Mouse (Mus musculus) embryonic stem cell, embryonic (primary cell): ENCODE measurements around the gene Rtkn.

Experiments used
- CTCF ChIA-PET, 4 experiments: fragments of 300-600 bp in 2 of 4; fragments of 350-600 bp in 2 of 4; sonication (Branson Sonifier 250); formaldehyde crosslinking; loops; one replicate each; lab custom pipeline; 2022; ENCODE audit warnings: inconsistent platforms in 2 of 4; lab: Charles Lee
- POLR2A ChIA-PET, 4 experiments: fragments of 300-600 bp in 2 of 4; fragments of 350-600 bp in 2 of 4; sonication (Branson Sonifier 250); formaldehyde crosslinking; loops; one replicate each; lab custom pipeline; 2022; ENCODE audit warnings: antibody characterized with exemption in 4 of 4, inconsistent platforms in 1 of 4; lab: Charles Lee

The Rtkn gene

GRCm38 (mm10) chr6:83121863-83122710 is 13.2 kb upstream of the Rtkn start:
- POLR2A ChIA-PET = interaction anchor here (0.6 to 8.8 kb wide), 77 partner anchors 9 to 433 kb away, joined by 3 to 75 read pairs (median 5); partner anchors contain the start of genes Rtkn (in 4 of the 4), Ccdc142 (in 3 of the 4), Gm42688 (in 3 of the 4) and Mob1a (in 3 of the 4)

GRCm38 (mm10) chr6:83122961-83123360 is 12.3 kb upstream of the Rtkn start:
- POLR2A ChIA-PET = interaction anchor here in 2 of 4 experiments (0.8 to 8.8 kb wide), 13 partner anchors 10 to 52 kb away, joined by 3 to 75 read pairs (median 11); partner anchors contain the start of genes Ccdc142 (in 2 of the 2), Gm42688 (in 2 of the 2), Rtkn (in 2 of the 2) and Mrpl53 (in 1 of the 2)

More at GRCm38 (mm10) chr6:83121863-83122710, 13.2 kb upstream of the Rtkn start:
- CTCF ChIA-PET = interaction anchor here (0.8 to 2.1 kb wide), 21 partner anchors 13 to 157 kb away, joined by 3 to 15 read pairs (median 5); partner anchors contain the start of genes Ccdc142 (in 2 of the 4), Gm42688 (in 2 of the 4), 1700003E16Rik (in 1 of the 4) and Dctn1 (in 1 of the 4)

GRCm38 (mm10) chr6:83124851-83125312 is 10.4 kb upstream of the Rtkn start:
- CTCF ChIA-PET = interaction anchor here in 2 of 4 experiments (1.1 to 1.4 kb wide), 5 partner anchors 18 to 154 kb away, joined by 3 to 4 read pairs (median 3); partner anchors contain the start of genes Ccdc142 (in 1 of the 2) and Gm42688 (in 1 of the 2)

More at GRCm38 (mm10) chr6:83122961-83123360, 12.3 kb upstream of the Rtkn start:
- CTCF ChIA-PET = interaction anchor here in 1 of 4 experiments (0.9 to 1.4 kb wide), 3 partner anchors 12 to 40 kb away, joined by 3 to 4 read pairs (median 3); partner anchors contain the start of genes Ccdc142, Gm42688 and Rtkn

GRCm38 (mm10) chr6:83125331-83125730 is 9.9 kb upstream of the Rtkn start, which contains the start of gene Ino80b:
Gene Ino80b (minus strand): TSS chr6:83125431.
- CTCF ChIA-PET = interaction anchor here (0.6 to 2.4 kb wide), 8 partner anchors 10 to 670 kb away, joined by 3 to 8 read pairs (median 4); partner anchors contain the start of genes Ccdc142 (in 1 of the 4), Gm42688 (in 1 of the 4) and Rtkn (in 1 of the 4)
- POLR2A ChIA-PET = interaction anchor here (0.6 to 8.8 kb wide), 29 partner anchors 9 to 579 kb away, joined by 3 to 75 read pairs (median 4); partner anchors contain the start of genes Rtkn (in 3 of the 4), Ccdc142 (in 1 of the 4), Gm42688 (in 1 of the 4) and Mob1a (in 1 of the 4)

More at GRCm38 (mm10) chr6:83124851-83125312, 10.4 kb upstream of the Rtkn start:
- POLR2A ChIA-PET = interaction anchor here (0.8 to 8.8 kb wide), 26 partner anchors 9 to 201 kb away, joined by 3 to 75 read pairs (median 4); partner anchors contain the start of genes Rtkn (in 3 of the 4), Mrpl53 (in 2 of the 4), Ccdc142 (in 1 of the 4) and Gm42688 (in 1 of the 4)

- POLR2A ChIA-PET = interaction anchor here in 2 of 4 experiments (0.8 to 2.2 kb wide), 9 partner anchors 9 to 413 kb away, joined by 3 to 13 read pairs (median 3); partner anchors contain the start of genes Dctn1 (in 1 of the 2) and Rtkn (in 1 of the 2)
- CTCF ChIA-PET = interaction anchor here (0.6 to 2.4 kb wide), 21 partner anchors 8 to 441 kb away, joined by 3 to 8 read pairs (median 4); partner anchors contain the start of genes 1700003E16Rik (in 2 of the 4), Dctn1 (in 2 of the 4), Wdr54 (in 2 of the 4) and Rtkn (in 1 of the 4)
Observed at GRCm38 (mm10) chr6:83127419-83127818, 7.8 kb upstream of the Rtkn start.

- CTCF ChIA-PET = interaction anchor here in 1 of 4 experiments (1.2 kb wide), 1 partner anchor 10 kb away, joined by 14 read pairs; no protein-coding TSS in a partner anchor
- POLR2A ChIA-PET = interaction anchor here in 2 of 4 experiments (0.6 to 8.4 kb wide), 7 partner anchors 10 to 94 kb away, joined by 3 to 75 read pairs (median 3); partner anchors contain the start of gene Wbp1 (in 2 of the 2)
Observed at GRCm38 (mm10) chr6:83131469-83132034, 3.7 kb upstream of the Rtkn start.

- CTCF ChIA-PET = interaction anchor here (0.6 to 1.2 kb wide), 9 partner anchors 9 to 467 kb away, joined by 3 to 14 read pairs (median 5); partner anchors contain the start of genes Mob1a (in 1 of the 4), Mthfd2 (in 1 of the 4) and Wbp1 (in 1 of the 4)
- POLR2A ChIA-PET = interaction anchor here in 3 of 4 experiments (0.6 to 8.4 kb wide), 16 partner anchors 10 to 185 kb away, joined by 3 to 75 read pairs (median 3); partner anchors contain the start of genes Wbp1 (in 2 of the 3), 1700003E16Rik (in 1 of the 3), Ccdc142 (in 1 of the 3) and Gm42688 (in 1 of the 3)
Observed at GRCm38 (mm10) chr6:83132176-83132919, 2.9 kb upstream of the Rtkn start.

GRCm38 (mm10) chr6:83134226-83134625 is 1.0 kb upstream of the Rtkn start:
- POLR2A ChIA-PET = interaction anchor here in 2 of 4 experiments (0.5 to 8.4 kb wide), 7 partner anchors 8 to 183 kb away, joined by 3 to 75 read pairs (median 4); partner anchors contain the start of gene Wbp1 (in 2 of the 2)
- CTCF ChIA-PET = interaction anchor here in 1 of 4 experiments (1.0 kb wide), 1 partner anchor 25 kb away, joined by 7 read pairs; no protein-coding TSS in a partner anchor

- ChIA-PET CTCF (interaction anchor here in 3 of 4 experiments (0.5 to 1.4 kb wide), 10 partner anchors 9 to 143 kb away, joined by 3 to 8 read pairs (median 4); partner anchors contain the start of genes Ccdc142 (in 1 of the 3), Gm42688 (in 1 of the 3) and Ino80b (in 1 of the 3)), POLR2A (interaction anchor here (0.6 to 8.4 kb wide), 29 partner anchors 9 to 144 kb away, joined by 3 to 75 read pairs (median 3); partner anchors contain the start of genes Wbp1 (in 4 of the 4), Ccdc142 (in 1 of the 4), Dok1 (in 1 of the 4) and Gm42688 (in 1 of the 4))
Observed at GRCm38 (mm10) chr6:83135571-83136161, 403 bp downstream of the Rtkn start.

- CTCF ChIA-PET = interaction anchor here in 1 of 4 experiments (1.2 to 2.1 kb wide), 4 partner anchors 10 to 140 kb away, joined by 3 to 8 read pairs (median 6); no protein-coding TSS in a partner anchor
- POLR2A ChIA-PET = interaction anchor here (0.6 to 8.4 kb wide), 20 partner anchors 9 to 190 kb away, joined by 3 to 75 read pairs (median 4); partner anchors contain the start of genes Wbp1 (in 3 of the 4), Ccdc142 (in 1 of the 4), Dctn1 (in 1 of the 4) and Gm42688 (in 1 of the 4)
Observed at GRCm38 (mm10) chr6:83136291-83136880, 1.1 kb downstream of the Rtkn start.

GRCm38 (mm10) chr6:83136881-83137575 is 1.8 kb downstream of the Rtkn start:
- ChIA-PET POLR2A (interaction anchor here (0.6 to 8.4 kb wide), 20 partner anchors 9 to 189 kb away, joined by 3 to 75 read pairs (median 3); partner anchors contain the start of genes Wbp1 (in 3 of the 4), 1700003E16Rik (in 1 of the 4), Ccdc142 (in 1 of the 4) and Dctn1 (in 1 of the 4)), CTCF (interaction anchor here (0.5 to 2.1 kb wide), 11 partner anchors 10 to 201 kb away, joined by 3 to 8 read pairs (median 3); partner anchors contain the start of genes 1700003E16Rik (in 1 of the 4), Ccdc142 (in 1 of the 4), Gm42688 (in 1 of the 4) and Wdr54 (in 1 of the 4))

- CTCF ChIA-PET = interaction anchor here (0.5 to 2.1 kb wide), 11 partner anchors 10 to 202 kb away, joined by 3 to 8 read pairs (median 3); partner anchors contain the start of genes 1700003E16Rik (in 1 of the 4), Ccdc142 (in 1 of the 4), Gm42688 (in 1 of the 4) and Wdr54 (in 1 of the 4)
- POLR2A ChIA-PET = interaction anchor here (0.6 to 8.4 kb wide), 17 partner anchors 8 to 189 kb away, joined by 3 to 75 read pairs (median 3); partner anchors contain the start of genes Wbp1 (in 2 of the 4), 1700003E16Rik (in 1 of the 4), Ccdc142 (in 1 of the 4) and Dctn1 (in 1 of the 4)
Observed at GRCm38 (mm10) chr6:83137576-83137950, 2.3 kb downstream of the Rtkn start.

- POLR2A ChIA-PET = interaction anchor here in 3 of 4 experiments (0.6 to 8.4 kb wide), 11 partner anchors 8 to 176 kb away, joined by 3 to 75 read pairs (median 3); partner anchors contain the start of genes 1700003E16Rik (in 2 of the 3), Wbp1 (in 2 of the 3), Wdr54 (in 2 of the 3) and Ccdc142 (in 1 of the 3)
Observed at GRCm38 (mm10) chr6:83138056-83138455, 2.8 kb downstream of the Rtkn start.

More at GRCm38 (mm10) chr6:83138056-83138455, 2.8 kb downstream of the Rtkn start:
- CTCF ChIA-PET = interaction anchor here in 1 of 4 experiments (0.9 to 2.1 kb wide), 4 partner anchors 11 to 127 kb away, joined by 3 to 8 read pairs (median 6); partner anchors contain the start of genes Ccdc142 and Gm42688
